Mouse (Mus musculus) neural tube, embryonic 14.5 days (tissue): ENCODE results near the gene Adat3. TPM values are rescaled to one million over a fixed set of nuclear protein-coding genes. Genes with fewer than 3 reads are reported as not detected.

Source experiments
- ATAC-seq: fragments of 200-750 bp; cut with Nextera tagmentation; 2 replicates; pipeline ENCODE4 v1.8.0; 2017; ENCODE audit warnings: low read depth, mild to moderate bottlenecking, moderate TSS enrichment, moderate library complexity
- H3K27ac ChIP-seq: fragments of 300-500 bp; sonication (generic); 2 replicates; pipeline ENCODE4 v1.5.1; 2014; ENCODE audit warnings: low read depth, mild to moderate bottlenecking, control low read depth, low read length, moderate library complexity, mixed read lengths
- H3K27me3 ChIP-seq: fragments of 300-500 bp; sonication (generic); 2 replicates; pipeline ENCODE4 v1.6.1; 2014; ENCODE audit warnings: low read length; ENCODE audit not compliant: control insufficient read depth, insufficient read depth
- H3K36me3 ChIP-seq: fragments of 300-500 bp; sonication (generic); 2 replicates; pipeline ENCODE4 v1.6.1; 2014; ENCODE audit warnings: low read length, mixed read lengths; ENCODE audit not compliant: control insufficient read depth, insufficient read depth
- H3K4me1 ChIP-seq: fragments of 300-500 bp; sonication (generic); 2 replicates; pipeline ENCODE4 v1.6.1; 2014; ENCODE audit warnings: low read length; ENCODE audit not compliant: control insufficient read depth, insufficient read depth
- H3K4me2 ChIP-seq: fragments of 300-500 bp; sonication (generic); 2 replicates; pipeline ENCODE4 v1.6.1; 2014; ENCODE audit warnings: mild to moderate bottlenecking, low read depth, low read length, control low read depth
- H3K4me3 ChIP-seq: fragments of 300-500 bp; sonication (generic); 2 replicates; pipeline ENCODE4 v1.5.1; 2014; ENCODE audit warnings: low read depth, low read length, control low read depth, mixed read lengths
- H3K9ac ChIP-seq: fragments of 300-500 bp; sonication (generic); replicated peaks from 2 replicates; pipeline ENCODE4 v1.6.1; 2014; ENCODE audit warnings: low read depth, mild to moderate bottlenecking, control low read depth, low read length, mixed read lengths
- H3K9me3 ChIP-seq: fragments of 300-500 bp; sonication (generic); 2 replicates; pipeline ENCODE4 v1.6.1; 2016; ENCODE audit warnings: low read length; ENCODE audit not compliant: control insufficient read depth
- WGBS: fragments of 180-500 bp; shearing (Covaris S2); extraction: QIAGEN DNeasy Blood & Tissue Kit; methylation state at CpG from one replicate; pipeline ENCODE4 v1.1.7; 2014; 5-methylcytosine and 5-hydroxymethylcytosine counted together
- polyA plus RNA-seq: library from polyadenylated mRNA; unstranded; fragments of >200 nt; fragmentation: Nextera tagmentation; extraction: Ambion mirVana; gene quantifications from 2 replicates; pipeline ENCODE4 v1.2.1, GENCODE M21; 2014

The Adat3 gene
- polyA plus RNA-seq, 1 experiment from 2014 or later: 6.7 TPM

GRCm38 (mm10) chr10:80614351-80614750 lies 11.7 kb downstream of the Adat3 start:
- Histone ChIP-seq H3K27me3 (no peaks in the 10 kb centered on the region), H3K27ac (no peak overlapping the region), H3K9ac (no peak overlapping the region), H3K9me3 (no peaks in the 10 kb centered on the region), H3K4me1 (no peaks in the 10 kb centered on the region), H3K36me3 (peaks cover 25% of the 10 kb centered on the region), H3K4me3 (no peak overlapping the region), H3K4me2 (no peak overlapping the region)
- no peak for ATAC-seq
- WGBS: 89% methylated on average over 6 of the region's 6 CpGs

DNA sequence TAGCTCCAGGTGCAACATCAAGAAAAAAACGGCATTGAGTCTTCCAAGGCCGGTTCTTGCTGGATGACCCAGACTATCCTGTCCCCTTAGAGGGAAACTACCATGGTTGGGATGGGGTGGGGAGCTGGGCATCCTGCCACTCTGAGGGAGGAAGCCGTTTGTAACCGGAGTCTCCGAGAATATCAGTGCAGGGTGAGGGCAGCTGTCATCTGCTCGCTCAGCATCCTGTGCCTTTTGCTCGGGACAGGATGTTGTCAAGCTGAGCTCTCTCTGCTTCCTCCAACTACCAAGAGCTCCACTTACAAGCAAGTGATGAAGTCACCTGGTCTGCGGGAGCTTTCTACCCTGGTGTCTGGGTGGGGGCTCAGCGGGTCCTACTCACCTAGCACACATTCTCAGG lies 15.5 kb downstream of the Adat3 start:
- H3K4me3 ChIP-seq: no peak overlapping the region
- H3K36me3 ChIP-seq: peaks cover 15% of the 10 kb centered on the region
- no peaks in the 10 kb centered on the region for H3K27me3 ChIP-seq
- no peaks in the 10 kb centered on the region for H3K9me3 ChIP-seq
- H3K9ac ChIP-seq: no peak overlapping the region
- H3K27ac ChIP-seq: no peak overlapping the region
- ATAC-seq: no peak
- peaks cover 8% of the 10 kb centered on the region for H3K4me1 ChIP-seq
- no peak overlapping the region for H3K4me2 ChIP-seq
- 81% methylated on average over 9 of the region's 9 CpGs for WGBS

DNA sequence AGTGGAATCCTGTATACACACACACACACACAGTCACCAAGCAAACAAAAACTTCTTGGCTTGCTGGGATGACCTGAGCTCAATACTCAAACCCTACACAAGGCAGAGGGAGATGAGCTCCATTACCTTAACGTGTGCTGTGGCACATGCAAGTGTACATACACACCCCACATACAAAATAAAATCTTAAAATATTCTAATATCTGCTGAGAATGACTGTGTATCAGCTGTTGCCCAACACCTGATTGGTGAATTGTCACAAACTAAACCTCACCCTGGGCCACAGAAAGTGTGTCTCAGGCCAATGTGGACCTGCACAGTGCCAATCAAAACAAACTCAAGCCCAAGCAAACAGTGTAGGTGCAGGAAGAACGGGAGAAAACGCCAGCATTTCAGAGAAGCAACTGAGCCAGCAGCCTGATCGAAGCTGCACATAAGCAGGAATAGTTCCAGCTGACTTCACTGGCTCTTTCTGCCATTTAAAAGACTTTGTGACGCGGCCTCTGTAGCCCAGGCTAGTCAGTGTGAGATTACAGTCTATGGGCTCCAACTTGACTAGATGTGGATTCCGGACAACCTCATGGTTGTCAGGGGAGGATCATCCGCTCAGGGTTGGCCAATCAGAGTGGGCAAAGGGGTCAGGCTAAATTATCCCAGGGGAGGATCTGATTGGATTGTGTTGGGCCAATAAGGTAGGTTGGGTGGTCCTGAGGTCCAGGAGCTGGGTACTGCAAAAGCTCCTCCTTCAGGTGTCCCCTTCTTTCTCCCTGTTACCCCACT lies 17.0 kb downstream of the Adat3 start:
- ATAC-seq: no peak
- 37% methylated on average over 8 of the region's 8 CpGs for WGBS
- no peaks in the 10 kb centered on the region for H3K27me3 ChIP-seq
- H3K4me3 ChIP-seq: no peak overlapping the region
- H3K9ac ChIP-seq: no peak overlapping the region
- no peak overlapping the region for H3K4me2 ChIP-seq
- no peaks in the 10 kb centered on the region for H3K9me3 ChIP-seq
- peaks cover 23% of the 10 kb centered on the region for H3K4me1 ChIP-seq
- no peak overlapping the region for H3K27ac ChIP-seq
- peaks cover 14% of the 10 kb centered on the region for H3K36me3 ChIP-seq

DNA sequence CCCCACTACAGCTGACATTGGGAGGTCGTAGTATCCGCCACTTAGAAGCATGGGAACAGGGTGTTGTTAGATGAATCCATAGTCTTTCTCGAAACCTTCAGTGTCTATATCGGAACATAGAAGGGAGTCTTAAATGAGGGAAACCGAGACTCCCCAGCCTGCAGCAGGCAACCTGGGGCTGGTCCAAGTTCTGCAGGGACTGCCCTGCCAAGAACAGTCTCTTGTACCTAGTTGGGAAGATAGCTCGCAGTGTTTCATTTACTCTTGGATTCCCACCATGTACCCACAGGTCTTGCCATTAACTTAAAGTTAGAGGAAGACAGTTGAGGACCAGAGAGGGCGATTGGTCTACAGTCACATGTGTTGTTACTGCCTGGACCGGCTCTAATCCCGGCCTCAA lies 17.7 kb downstream of the Adat3 start:
- H3K4me1 ChIP-seq: peaks cover 29% of the 10 kb centered on the region
- no peak overlapping the region for H3K4me2 ChIP-seq
- H3K4me3 ChIP-seq: no peak overlapping the region
- H3K27ac ChIP-seq: no peak overlapping the region
- H3K9me3 ChIP-seq: no peaks in the 10 kb centered on the region
- ATAC-seq: no peak
- H3K36me3 ChIP-seq: peaks cover 7% of the 10 kb centered on the region; the same call in 1 of the 2 replicates
- H3K27me3 ChIP-seq: no peaks in the 10 kb centered on the region
- 84% methylated on average over 9 of the region's 9 CpGs for WGBS
- no peak overlapping the region for H3K9ac ChIP-seq

DNA sequence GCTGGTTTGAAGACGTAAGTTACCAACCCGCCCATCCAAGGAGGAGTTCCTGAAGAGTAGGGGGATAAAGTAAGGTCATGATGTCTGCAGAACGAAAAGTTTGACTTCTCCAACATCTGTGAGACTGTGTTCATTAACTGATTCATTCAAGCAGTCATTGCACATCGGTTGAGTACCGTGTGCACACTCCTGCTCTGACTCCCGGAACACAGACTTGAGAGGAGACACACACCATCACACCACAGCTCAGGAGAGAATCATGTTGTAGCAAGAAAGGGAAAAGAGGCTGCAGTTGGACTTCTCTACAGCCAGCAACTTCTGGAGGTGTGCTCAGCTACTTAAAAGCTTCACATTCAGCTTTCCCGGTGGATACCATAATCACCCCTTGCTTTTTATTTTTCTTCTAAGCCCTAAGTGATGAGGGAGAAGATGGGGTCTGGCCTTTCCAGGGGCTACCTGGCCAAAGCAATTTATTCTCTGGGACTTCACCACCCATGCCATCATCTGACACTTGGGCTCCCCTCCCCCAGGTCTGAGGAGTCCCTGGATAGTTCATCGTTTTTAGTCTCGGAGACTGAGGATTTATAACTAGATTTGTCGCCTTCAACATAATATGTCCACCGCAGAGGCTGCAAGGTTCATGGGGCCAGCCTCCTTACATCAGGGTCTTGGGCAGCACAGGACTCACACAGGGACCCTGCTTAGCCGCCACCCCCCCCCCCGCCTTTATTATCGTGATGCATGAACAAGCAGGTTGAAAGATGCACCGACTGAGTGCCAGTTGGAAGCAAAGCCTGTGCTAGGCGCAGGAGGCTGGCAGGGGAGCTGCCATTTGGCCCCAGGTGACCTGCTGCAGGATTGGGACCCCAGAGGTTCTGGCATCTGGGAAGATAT lies 18.4 kb downstream of the Adat3 start:
- peaks cover 29% of the 10 kb centered on the region for H3K4me1 ChIP-seq
- no peak for ATAC-seq
- peak overlapping the region; percentile 80 for H3K4me3 ChIP-seq
- H3K27me3 ChIP-seq: no peaks in the 10 kb centered on the region
- WGBS: 51% methylated on average over 16 of the region's 16 CpGs
- peaks cover under 1% of the 10 kb centered on the region; the same call in 1 of the 2 replicates for H3K36me3 ChIP-seq
- H3K27ac ChIP-seq: peak overlapping the region; percentile 95
- H3K9ac ChIP-seq: peak overlapping the region; percentile 57
- H3K9me3 ChIP-seq: no peaks in the 10 kb centered on the region
- peak overlapping the region; percentile 70 for H3K4me2 ChIP-seq

GRCm38 (mm10) chr10:80621690-80621939 lies 18.9 kb downstream of the Adat3 start:
- Histone ChIP-seq H3K9ac (peak overlapping the region; percentile 57), H3K4me2 (peak overlapping the region; percentile 70), H3K27me3 (no peaks in the 10 kb centered on the region), H3K27ac (peak overlapping the region; percentile 95), H3K4me1 (peaks cover 29% of the 10 kb centered on the region), H3K9me3 (no peaks in the 10 kb centered on the region), H3K36me3 (no peaks in the 10 kb centered on the region), H3K4me3 (peak overlapping the region; percentile 80)
- no peak for ATAC-seq
- 2% methylated on average over 9 of the region's 9 CpGs for WGBS

DNA sequence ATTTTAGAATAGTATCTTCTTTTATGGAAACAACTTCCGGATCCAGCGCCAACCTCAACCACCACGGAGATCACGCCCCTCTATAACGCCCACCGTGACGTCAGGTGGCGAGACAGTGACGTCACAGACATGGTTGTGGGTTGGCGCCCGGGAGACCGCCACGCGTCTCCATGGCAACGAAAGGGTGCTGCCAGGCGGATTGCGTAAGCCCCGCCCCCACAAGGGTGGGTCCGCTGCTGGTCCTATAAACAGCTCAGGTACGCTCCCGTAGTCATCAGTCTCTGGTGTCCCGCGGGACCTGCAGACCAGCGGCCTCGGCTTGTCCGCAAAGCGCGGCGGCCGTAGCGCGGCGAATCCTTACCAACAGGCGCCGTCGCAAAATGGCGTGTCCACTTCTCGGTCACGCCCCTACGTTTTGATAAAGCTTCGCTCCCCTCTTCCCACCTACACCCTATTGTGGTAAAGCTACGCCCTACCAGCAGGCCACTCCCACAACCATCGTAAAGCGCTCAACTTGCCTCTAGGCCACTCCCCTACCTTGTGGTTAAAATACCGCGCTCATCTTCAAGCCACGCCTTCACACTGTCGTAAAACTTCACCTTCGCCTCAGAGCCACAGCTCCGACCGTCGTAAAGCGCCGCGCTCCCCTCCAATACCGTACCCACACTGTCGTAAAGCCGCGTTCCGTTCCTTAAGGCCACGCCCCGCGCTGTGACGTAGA lies 19.4 kb downstream of the Adat3 start:
- H3K9ac ChIP-seq: peak overlapping the region; percentile 86
- peaks cover 29% of the 10 kb centered on the region for H3K4me1 ChIP-seq
- H3K4me2 ChIP-seq: peak overlapping the region; percentile 70
- H3K4me3 ChIP-seq: peak overlapping the region; percentile 80
- H3K27ac ChIP-seq: peak overlapping the region; percentile 95
- no peaks in the 10 kb centered on the region for H3K27me3 ChIP-seq
- no peaks in the 10 kb centered on the region for H3K9me3 ChIP-seq
- peak; percentile 94 for ATAC-seq
- no peaks in the 10 kb centered on the region for H3K36me3 ChIP-seq
- under 1% methylated on average over 64 of the region's 64 CpGs for WGBS

DNA sequence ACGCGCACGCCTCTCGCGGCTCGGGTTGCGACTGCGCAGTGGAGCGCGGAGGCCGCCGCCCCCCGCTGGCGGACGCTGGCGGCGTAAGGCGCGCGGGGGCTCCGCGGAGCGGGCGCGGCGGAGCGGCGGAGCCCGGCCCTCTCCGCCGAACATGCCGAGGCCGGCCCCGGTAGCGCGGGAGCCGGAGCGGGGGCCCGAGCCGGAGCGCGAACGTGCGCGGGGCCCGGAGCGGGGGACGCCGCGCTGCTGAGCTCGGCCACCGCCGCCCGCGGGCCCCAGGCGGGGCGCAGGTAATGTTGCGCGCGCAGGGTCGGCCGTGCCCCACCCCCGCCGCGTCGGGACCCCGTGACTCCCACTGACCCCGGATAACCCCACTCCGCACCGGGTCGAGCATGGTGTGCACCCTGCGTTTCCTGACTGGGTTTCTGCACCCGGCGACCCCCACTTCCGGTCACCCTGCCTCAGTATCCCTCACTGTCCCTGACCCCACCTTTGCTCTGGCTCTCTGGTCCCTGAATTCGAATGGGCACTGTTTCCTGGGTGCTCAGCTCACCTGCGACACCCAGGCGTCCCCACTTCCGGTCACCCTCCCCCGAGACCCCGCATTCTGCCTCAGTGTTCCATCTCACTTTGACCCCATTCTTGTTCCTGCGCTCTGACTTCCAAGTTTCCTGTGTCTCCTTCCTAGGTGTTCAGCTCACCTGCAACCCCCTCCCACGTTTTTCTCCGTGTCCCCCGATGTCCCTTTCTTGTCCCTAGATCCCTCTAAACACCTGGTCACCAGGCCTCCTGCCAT lies 20.2 kb downstream of the Adat3 start, which contains the start of gene Csnk1g2:
Csnk1g2 (plus strand) TSS at position 178 of the 796 bp plus-strand sequence.
- Histone ChIP-seq H3K27ac (peak within 1 kb of the TSS; percentile 95), H3K9me3 (no peaks in the 10 kb centered on the region), H3K9ac (peak within 1 kb of the TSS; percentile 86), H3K27me3 (no peaks in the 10 kb centered on the region), H3K36me3 (no peaks in the 10 kb centered on the region), H3K4me1 (peaks cover 29% of the 10 kb centered on the region), H3K4me2 (peak within 1 kb of the TSS; percentile 99), H3K4me3 (peak within 1 kb of the TSS; percentile 80)
- under 1% methylated on average over 80 of the region's 85 CpGs for WGBS
- ATAC-seq: no peak; the same call in 1 of the 2 replicates
